Mouse (Mus musculus) MEL (cell line): ENCODE measurements around the gene Pde8b. TPM values are rescaled to one million over a fixed set of nuclear protein-coding genes. Genes with fewer than 3 reads are reported as not detected.

Experiments used
- DNase-seq: peaks from one replicate; pipeline ENCODE4 v3.0.0; 2011; ENCODE audit warnings: low read depth, low spot score
- H3K27ac ChIP-seq: 2 replicates; pipeline ENCODE4 v1.5.1; 2012; ENCODE audit warnings: low read depth, mild to moderate bottlenecking, control low read depth, low read length, moderate library complexity; ENCODE audit not compliant: control insufficient read depth
- H3K27me3 ChIP-seq, 2 experiments: fragments of 150-350 bp in 1 of 2; sonication (generic) in 1 of 2; 2 replicates each; pipeline ENCODE4 v1.6.1; 2012; ENCODE audit warnings: low read length in 2 of 2, mild to moderate bottlenecking in 2 of 2, improper control_type of control experiment in 1 of 2, moderate library complexity in 1 of 2; ENCODE audit not compliant: insufficient read depth in 2 of 2, control insufficient read depth in 1 of 2
- H3K36me3 ChIP-seq, 2 experiments: 2 replicates each; pipeline ENCODE4 v1.6.1; 2012 to 2014; ENCODE audit warnings: low read length in 2 of 2, improper control_type of control experiment in 1 of 2, inconsistent platforms in 1 of 2, mild to moderate bottlenecking in 1 of 2; ENCODE audit not compliant: insufficient read depth in 2 of 2, control insufficient read depth in 1 of 2
- H3K4me1 ChIP-seq, 2 experiments: fragments of 150-350 bp in 1 of 2; sonication (generic) in 1 of 2; 2 replicates each; pipeline ENCODE4 v1.6.1; 2012; ENCODE audit warnings: low read length in 2 of 2, improper control_type of control experiment in 1 of 2, mild to moderate bottlenecking in 1 of 2; ENCODE audit not compliant: insufficient read depth in 2 of 2, control insufficient read depth in 1 of 2
- H3K4me3 ChIP-seq, 2 experiments: fragments of 150-350 bp in 1 of 2; sonication (generic) in 1 of 2; 2 replicates each; pipeline ENCODE4 v1.5.1; 2012; ENCODE audit warnings: low read depth in 2 of 2, low read length in 2 of 2, mild to moderate bottlenecking in 2 of 2, moderate library complexity in 2 of 2, control low read depth in 1 of 2, improper control_type of control experiment in 1 of 2; ENCODE audit not compliant: control insufficient read depth in 1 of 2, insufficient read depth in 1 of 2
- H3K79me2 ChIP-seq: 2 replicates; pipeline ENCODE4 v1.6.1; 2012; ENCODE audit warnings: mild to moderate bottlenecking, low read length, moderate library complexity; ENCODE audit not compliant: control insufficient read depth, poor library complexity, insufficient read depth
- H3K9ac ChIP-seq: 2 replicates; pipeline ENCODE4 v1.6.1; 2012; ENCODE audit warnings: low read depth, mild to moderate bottlenecking, control low read depth, low read length, moderate library complexity; ENCODE audit not compliant: control insufficient read depth, poor library complexity, severe bottlenecking
- H3K9me3 ChIP-seq: fragments of 150-350 bp; sonication (generic); replicated peaks from 2 replicates; pipeline ENCODE4 v1.6.1; 2012; ENCODE audit warnings: mild to moderate bottlenecking, low read length, improper control_type of control experiment, moderate library complexity; ENCODE audit not compliant: insufficient read depth
- CTCF ChIP-seq, 3 experiments: IDR thresholded peaks in 2 of 3; conservative IDR thresholded peaks in 1 of 3; 2 replicates each; pipeline ENCODE4 v1.5.1; 2011 to 2012; ENCODE audit warnings: low read length in 3 of 3, low read depth in 2 of 3, mild to moderate bottlenecking in 2 of 3, improper control_type of control experiment in 1 of 3, inconsistent platforms in 1 of 3, mixed read lengths in 1 of 3, moderate library complexity in 1 of 3; ENCODE audit not compliant: control insufficient read depth in 1 of 3, insufficient read depth in 1 of 3, poor library complexity in 1 of 3, severe bottlenecking in 1 of 3
- E2F4 ChIP-seq: IDR thresholded peaks from 2 replicates; pipeline ENCODE4 v1.6.1; 2011; ENCODE audit warnings: low read depth, low read length, improper control_type of control experiment, borderline replicate concordance
- EP300 ChIP-seq, 2 experiments: IDR thresholded peaks; 2 replicates each; pipeline ENCODE4 v1.6.1; 2011; ENCODE audit warnings: improper control_type of control experiment in 2 of 2, low read length in 2 of 2, low read depth in 1 of 2, mild to moderate bottlenecking in 1 of 2
- ETS1 ChIP-seq: IDR thresholded peaks from 2 replicates; pipeline ENCODE4 v1.6.1; 2012; ENCODE audit warnings: low read depth, mild to moderate bottlenecking, inconsistent platforms, low read length, improper control_type of control experiment, moderate library complexity
- GABPA ChIP-seq: IDR thresholded peaks from 2 replicates; pipeline ENCODE4 v1.6.1; 2012; ENCODE audit warnings: low read depth, mild to moderate bottlenecking, inconsistent platforms, low read length, improper control_type of control experiment, moderate library complexity
- HCFC1 ChIP-seq: IDR thresholded peaks from 2 replicates; pipeline ENCODE4 v1.6.1; 2012; ENCODE audit warnings: low read depth, mild to moderate bottlenecking, inconsistent platforms, low read length, improper control_type of control experiment, moderate library complexity
- JUND ChIP-seq: IDR thresholded peaks from 2 replicates; pipeline ENCODE4 v1.6.1; 2011; ENCODE audit warnings: low read depth, mild to moderate bottlenecking, improper control_type of control experiment, low read length
- MXI1 ChIP-seq: IDR thresholded peaks from 2 replicates; pipeline ENCODE4 v1.6.1; 2011; ENCODE audit warnings: mild to moderate bottlenecking, low read depth, low read length, improper control_type of control experiment
- MYC ChIP-seq: IDR thresholded peaks from 2 replicates; pipeline ENCODE4 v1.6.1; 2011; ENCODE audit warnings: low read depth, mild to moderate bottlenecking, low read length, improper control_type of control experiment, moderate library complexity
- NELFE ChIP-seq: IDR thresholded peaks from 2 replicates; pipeline ENCODE4 v1.6.1; 2011; ENCODE audit warnings: low read depth, low read length, improper control_type of control experiment
- POLR2A ChIP-seq, 2 experiments: IDR thresholded peaks; 2 replicates each; pipeline ENCODE4 v1.6.1; 2011 to 2012; ENCODE audit warnings: low read length in 2 of 2, mild to moderate bottlenecking in 2 of 2, control low read depth in 1 of 2, improper control_type of control experiment in 1 of 2, low read depth in 1 of 2, moderate library complexity in 1 of 2; ENCODE audit not compliant: control insufficient read depth in 1 of 2, insufficient read depth in 1 of 2, poor library complexity in 1 of 2
- RAD21 ChIP-seq: IDR thresholded peaks from 2 replicates; pipeline ENCODE4 v1.6.1; 2011; ENCODE audit warnings: mild to moderate bottlenecking, low read depth, low read length, improper control_type of control experiment
- RCOR1 ChIP-seq: IDR thresholded peaks from 2 replicates; pipeline ENCODE4 v1.6.1; 2012; ENCODE audit warnings: low read depth, mild to moderate bottlenecking, inconsistent platforms, low read length, improper control_type of control experiment
- UBTF ChIP-seq: IDR thresholded peaks from 2 replicates; pipeline ENCODE4 v1.6.1; 2012; ENCODE audit warnings: low read depth, mild to moderate bottlenecking, inconsistent platforms, low read length, improper control_type of control experiment, moderate library complexity, borderline replicate concordance; ENCODE audit not compliant: insufficient read depth
- USF2 ChIP-seq, 2 experiments: IDR thresholded peaks; 2 replicates each; pipeline ENCODE4 v1.6.1; 2011 to 2012; ENCODE audit warnings: improper control_type of control experiment in 2 of 2, low read length in 2 of 2, borderline replicate concordance in 1 of 2, inconsistent platforms in 1 of 2, low read depth in 1 of 2, mild to moderate bottlenecking in 1 of 2; ENCODE audit not compliant: insufficient read depth in 1 of 2
- ZC3H11A ChIP-seq: IDR thresholded peaks from 2 replicates; pipeline ENCODE4 v1.6.1; 2012; ENCODE audit warnings: low read depth, mild to moderate bottlenecking, inconsistent platforms, low read length, improper control_type of control experiment
- ZMIZ1 ChIP-seq: IDR thresholded peaks from 2 replicates; pipeline ENCODE4 v1.6.1; 2012; ENCODE audit warnings: low read depth, mild to moderate bottlenecking, inconsistent platforms, low read length, improper control_type of control experiment, moderate library complexity
- polyA plus RNA-seq, 2 experiments: library from polyadenylated mRNA; stranded (reverse) in 1 of 2; unstranded in 1 of 2; fragments of >175 nt in 1 of 2; fragments of >200 nt in 1 of 2; gene quantifications; 2 replicates each; pipeline versions ENCODE4 v1.2.1 to v1.2.4; 2012; ENCODE audit warnings: low replicate concordance in 2 of 2, low read depth in 1 of 2; ENCODE audit not compliant: insufficient read length in 2 of 2, insufficient read depth in 1 of 2, missing spikeins in 1 of 2
- total RNA-seq: library from RNA; depleted of rRNA; stranded (reverse); fragments of 300-350 nt; gene quantifications from 2 replicates; pipeline ENCODE4 v1.2.3, GENCODE M21; 2012

The Pde8b gene
- total and polyA plus RNA-seq, 3 experiments = 0.04 to 0.40 TPM; not detected in 1

DNA sequence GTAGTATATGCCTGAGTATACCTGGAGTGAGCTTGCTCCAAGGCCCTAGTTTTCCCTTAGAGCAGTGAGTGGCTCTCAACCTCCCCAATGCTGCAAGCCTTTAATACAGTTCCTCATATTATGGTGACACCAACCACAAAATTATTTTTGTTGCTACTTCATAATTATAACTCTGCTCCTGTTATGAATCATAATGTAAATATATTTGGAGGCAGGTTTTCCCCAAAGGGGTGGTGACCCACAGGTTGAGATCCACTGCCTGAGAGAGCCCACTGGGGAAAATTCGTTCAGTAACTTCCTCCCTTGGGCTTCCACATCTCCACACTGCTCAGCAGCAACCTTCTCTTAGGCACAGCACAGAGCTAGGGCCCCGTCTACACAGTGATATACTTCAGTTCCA is 174.0 kb downstream of the Pde8b start:
- Histone ChIP-seq H3K9me3 (no peaks in the 10 kb centered on the region), H3K79me2 (no peaks in the 10 kb centered on the region), H3K4me3 (no peak overlapping the region), H3K9ac (no peak overlapping the region), H3K4me1 (no peaks in the 10 kb centered on the region), H3K27ac (no peak overlapping the region), H3K27me3 (no peaks in the 10 kb centered on the region; a peak in 2 of 4 replicates), H3K36me3 (no peaks in the 10 kb centered on the region)
- TF ChIP-seq UBTF = no peak
- no peak for TF ChIP-seq RAD21
- no peak for TF ChIP-seq POLR2A (IDR thresholded peaks at IDR 0.05; ENCODE audit: control insufficient read depth in 1 of 2, insufficient read depth in 1 of 2, low read depth in 1 of 2, low read length in 2 of 2, poor library complexity in 1 of 2)
- no peak for TF ChIP-seq EP300 (IDR thresholded peaks at IDR 0.05; ENCODE audit: low read depth in 1 of 2, low read length in 2 of 2)
- TF ChIP-seq CTCF (IDR thresholded peaks at IDR 0.05 in 2 of 3, conservative IDR thresholded peaks at IDR 0.05 in 1 of 3; ENCODE audit: control insufficient read depth in 1 of 3, insufficient read depth in 1 of 3, low read depth in 2 of 3, low read length in 3 of 3, poor library complexity in 1 of 3, severe bottlenecking in 1 of 3) = no peak
- TF ChIP-seq ZC3H11A = no peak
- no peak for TF ChIP-seq ETS1
- no peak for TF ChIP-seq ZMIZ1
- TF ChIP-seq GABPA = no peak
- TF ChIP-seq NELFE = no peak
- TF ChIP-seq USF2 (IDR thresholded peaks at IDR 0.05; ENCODE audit: borderline replicate concordance in 1 of 2, insufficient read depth in 1 of 2, low read depth in 1 of 2, low read length in 2 of 2) = no peak
- no peak for TF ChIP-seq HCFC1
- no peak for TF ChIP-seq RCOR1
- no peak for TF ChIP-seq MYC
- DNase-seq = no peak

DNA sequence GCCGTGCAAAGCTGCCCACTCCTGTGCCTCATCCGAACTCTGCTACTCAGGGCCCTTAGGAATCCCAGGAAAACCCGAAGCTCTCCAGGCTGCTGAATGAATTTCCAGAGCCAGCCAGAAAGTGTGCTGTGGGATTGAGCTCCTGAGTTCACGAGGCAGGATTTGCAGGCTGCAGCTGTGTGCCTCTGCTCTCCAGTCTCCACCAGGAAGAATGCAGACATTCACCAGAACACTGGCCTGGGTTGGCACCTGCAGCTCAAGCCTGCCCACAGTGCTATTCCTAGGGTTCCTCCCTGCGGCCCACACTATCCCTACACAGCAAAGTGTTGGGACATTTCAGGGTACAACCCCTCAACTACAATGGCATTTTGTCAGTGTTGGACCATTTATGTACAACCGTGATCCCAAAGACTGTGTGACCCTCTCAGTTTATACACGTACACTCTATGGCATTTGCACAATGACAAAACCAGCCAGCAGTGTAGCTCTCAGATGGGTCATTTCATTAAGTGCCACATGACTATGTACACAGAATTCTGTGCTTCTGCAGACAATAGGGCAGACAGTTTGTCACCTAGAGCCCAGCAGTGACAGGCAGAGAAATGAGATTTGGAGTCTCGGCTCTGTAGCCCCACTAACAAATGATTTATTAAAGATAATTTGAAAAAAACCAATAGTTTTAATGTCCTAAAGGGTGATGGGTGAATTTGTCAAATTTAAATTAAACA is 176.5 kb downstream of the Pde8b start:
- Histone ChIP-seq H3K27ac (no peak overlapping the region), H3K4me3 (no peak overlapping the region), H3K36me3 (no peaks in the 10 kb centered on the region), H3K27me3 (no peaks in the 10 kb centered on the region; a peak in 2 of 4 replicates), H3K9ac (no peak overlapping the region), H3K4me1 (no peaks in the 10 kb centered on the region), H3K79me2 (no peaks in the 10 kb centered on the region), H3K9me3 (no peaks in the 10 kb centered on the region)
- no peak for DNase-seq
- no peak for TF ChIP-seq RCOR1
- no peak for TF ChIP-seq CTCF (IDR thresholded peaks at IDR 0.05 in 2 of 3, conservative IDR thresholded peaks at IDR 0.05 in 1 of 3; ENCODE audit: control insufficient read depth in 1 of 3, insufficient read depth in 1 of 3, low read depth in 2 of 3, low read length in 3 of 3, poor library complexity in 1 of 3, severe bottlenecking in 1 of 3)
- no peak for TF ChIP-seq MXI1
- TF ChIP-seq E2F4 = no peak
- no peak for TF ChIP-seq JUND
- TF ChIP-seq USF2 (IDR thresholded peaks at IDR 0.05; ENCODE audit: borderline replicate concordance in 1 of 2, insufficient read depth in 1 of 2, low read depth in 1 of 2, low read length in 2 of 2) = no peak
